ENCODE assay signal across 15 mouse cellular contexts in the genomic region with DNA sequence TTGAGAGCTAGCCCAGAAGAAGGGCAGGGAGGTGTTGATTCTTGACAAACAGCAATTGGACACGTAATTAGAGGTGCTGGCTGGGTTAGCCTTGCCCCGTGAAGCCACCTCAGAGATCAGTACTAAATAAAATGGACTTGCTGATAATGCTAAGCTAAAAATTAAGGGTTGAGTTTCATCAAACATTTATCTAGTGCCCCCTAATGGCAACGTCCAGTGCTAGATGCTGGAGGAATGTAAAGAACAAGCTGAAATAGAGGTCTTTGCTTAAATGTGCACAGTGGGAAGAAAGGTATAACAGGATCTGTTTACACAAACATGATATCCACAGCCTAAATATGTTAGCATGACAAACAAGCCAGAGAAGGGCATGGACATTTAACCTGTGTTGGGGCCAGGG.
DNase-seq lines count a peak whose midpoint lies in the region; ATAC-seq and TF ChIP-seq lines count a peak whose summit lies in the region.
"Had no signal": no experiment of that assay in that cellular context is flagged by ENCODE, and none has a peak within 500 bp of the region (broad histone marks: within the 10 kb centered on the region; RNA-seq: fewer than 3 reads in every experiment).

No protein-coding gene starts in this region.

- no peak for TF ChIP-seq POLR2A in lung, adult 2 months (IDR thresholded peaks at IDR 0.05; ENCODE audit: borderline replicate concordance, extremely low read depth, low read depth, low read length)

- 38% methylated on average over 3 of the region's 3 CpGs for WGBS in hindbrain, embryonic 11.5 days
- WGBS in hindbrain, embryonic 13.5 days = 42% methylated on average over 3 of the region's 3 CpGs
- WGBS in lung, postnatal 0 days = 19% methylated on average over 3 of the region's 3 CpGs
- WGBS in lung, adult 2 months = 25% methylated on average over 3 of the region's 3 CpGs

- no peak overlapping the region for H3K27ac ChIP-seq in hindbrain, embryonic 11.5 days (ENCODE audit: low read depth, low read length)
- no peak overlapping the region for H3K27ac ChIP-seq in hindbrain, embryonic 13.5 days
- no peak overlapping the region for H3K27ac ChIP-seq in lung, postnatal 0 days (ENCODE audit: low read length)
- H3K27ac ChIP-seq: heart, embryonic 15.5 days; macrophage had no signal

- H3K4me1 ChIP-seq in hindbrain, embryonic 11.5 days (replicated peaks; ENCODE audit: control insufficient read depth, insufficient read depth, low read length) = no peaks in the 10 kb centered on the region
- 0 out of 2 replicates have a peak, but pooled peaks cover 11% of the 10 kb centered on the region for H3K4me1 ChIP-seq in hindbrain, embryonic 13.5 days (replicated peaks)
- H3K4me1 ChIP-seq in lung, postnatal 0 days (ENCODE audit: insufficient read depth, low read depth, low read length) = no peaks in the 10 kb centered on the region
- H3K4me1 ChIP-seq in lung, adult 2 months (ENCODE audit: control insufficient read depth, insufficient read depth, low read length) = no peaks in the 10 kb centered on the region
- H3K4me1 ChIP-seq: heart, embryonic 15.5 days had no signal

- no peak overlapping the region for H3K4me3 ChIP-seq in hindbrain, embryonic 11.5 days (ENCODE audit: low read depth, low read length)
- no peak overlapping the region for H3K4me3 ChIP-seq in hindbrain, embryonic 13.5 days
- no peak overlapping the region for H3K4me3 ChIP-seq in lung, postnatal 0 days (ENCODE audit: low read depth, low read length)
- no peak overlapping the region for H3K4me3 ChIP-seq in lung, adult 2 months (replicated peaks; ENCODE audit: extremely low read depth, low read depth, low read length)
- H3K4me3 ChIP-seq: heart, embryonic 15.5 days had no signal

- peak; percentile 40 for TF ChIP-seq CTCF in lung, postnatal 0 days (IDR thresholded peaks at IDR 0.05)
- TF ChIP-seq CTCF in lung, adult 2 months (IDR thresholded peaks at IDR 0.05; ENCODE audit: insufficient read depth, low read length) = no peak

- H3K4me2 ChIP-seq in hindbrain, embryonic 11.5 days (replicated peaks; ENCODE audit: low read depth, low read length) = no peak overlapping the region
- H3K4me2 ChIP-seq in hindbrain, embryonic 13.5 days = no peak overlapping the region
- no peak overlapping the region for H3K4me2 ChIP-seq in lung, postnatal 0 days (replicated peaks; ENCODE audit: low read depth, low read length)
- H3K4me2 ChIP-seq: heart, embryonic 15.5 days; liver, embryonic 11.5 days had no signal

- no peak for ATAC-seq in hindbrain, embryonic 11.5 days (ENCODE audit: low FRiP score)
- no peak for ATAC-seq in hindbrain, embryonic 13.5 days (ENCODE audit: low FRiP score)
- no peak for ATAC-seq in lung, postnatal 0 days

- peak; percentile 28 for DNase-seq in hindbrain, embryonic 11.5 days (ENCODE audit: low spot score)
- peak; percentile 8 for DNase-seq in lung, postnatal 0 days (ENCODE audit: low spot score)
- no peak for DNase-seq in lung, adult 2 months
- peak; percentile 10 for DNase-seq in ZHBTc4 (ENCODE audit: low read depth, low spot score)
- DNase-seq in retina, postnatal 1 day = peak; percentile 49
- no peak for DNase-seq in ovary, postnatal 10 days (ENCODE audit: low spot score)
- DNase-seq in kidney, adult 8-10 months = no peak
- DNase-seq: adrenal gland, adult 8-10 months; right cerebral cortex, postnatal 25 days; thymus, postnatal 4 days had no signal

- H3K9ac ChIP-seq in hindbrain, embryonic 11.5 days (ENCODE audit: low read depth, low read length) = no peak overlapping the region
- no peak overlapping the region for H3K9ac ChIP-seq in hindbrain, embryonic 13.5 days
- no peak overlapping the region for H3K9ac ChIP-seq in lung, postnatal 0 days (replicated peaks; ENCODE audit: low read depth)
- H3K9ac ChIP-seq: heart, embryonic 15.5 days had no signal

- no peaks in the 10 kb centered on the region for H3K27me3 ChIP-seq in hindbrain, embryonic 11.5 days (ENCODE audit: control insufficient read depth, insufficient read depth, low read length)
- H3K27me3 ChIP-seq in hindbrain, embryonic 13.5 days = no peaks in the 10 kb centered on the region
- no peaks in the 10 kb centered on the region for H3K27me3 ChIP-seq in lung, postnatal 0 days (replicated peaks; ENCODE audit: insufficient read depth, low read length)
- H3K27me3 ChIP-seq: heart, embryonic 15.5 days had no signal

- TF ChIP-seq EP300 in lung, postnatal 0 days (IDR thresholded peaks at IDR 0.05) = no peak

- H3K9me3 ChIP-seq in hindbrain, embryonic 11.5 days (ENCODE audit: control insufficient read depth, low read length) = no peaks in the 10 kb centered on the region
- no peaks in the 10 kb centered on the region for H3K9me3 ChIP-seq in hindbrain, embryonic 13.5 days
- no peaks in the 10 kb centered on the region for H3K9me3 ChIP-seq in lung, postnatal 0 days (ENCODE audit: low read length)
- H3K9me3 ChIP-seq: heart, embryonic 15.5 days had no signal

- no peaks in the 10 kb centered on the region for H3K36me3 ChIP-seq in hindbrain, embryonic 11.5 days (ENCODE audit: control insufficient read depth, insufficient read depth, low read length)
- H3K36me3 ChIP-seq in hindbrain, embryonic 13.5 days = no peaks in the 10 kb centered on the region
- H3K36me3 ChIP-seq in lung, postnatal 0 days (ENCODE audit: insufficient read depth, low read length) = no peaks in the 10 kb centered on the region
- H3K36me3 ChIP-seq: G1E; heart, embryonic 15.5 days had no signal

Comparison
In these comparisons a context has a peak if more than half of its experiments do, and no peak if none do; other contexts are left out.
1. DNase-seq: peak in hindbrain, embryonic 11.5 days (single experiment), lung, postnatal 0 days (single experiment), ZHBTc4 (single experiment) and retina, postnatal 1 day (single experiment); none in lung, adult 2 months (single experiment), ovary, postnatal 10 days (single experiment) and kidney, adult 8-10 months (0 of 2).